Mouse (Mus musculus): ENCODE data around the gene Acvrl1. TPM values are rescaled to one million over a fixed set of nuclear protein-coding genes. Genes with fewer than 3 reads are reported as not detected.

Acvrl1 gene
- 77.8 and 83.1 TPM in 2 replicates for polyA plus RNA-seq (2012; rRNA removed; ENCODE audit: low replicate concordance)

GRCm38 (mm10) chr15:101128181-101129089 lies at the start of gene Acvrl1:
Acvrl1 (plus strand) TSS chr15:101128522.

DNA sequence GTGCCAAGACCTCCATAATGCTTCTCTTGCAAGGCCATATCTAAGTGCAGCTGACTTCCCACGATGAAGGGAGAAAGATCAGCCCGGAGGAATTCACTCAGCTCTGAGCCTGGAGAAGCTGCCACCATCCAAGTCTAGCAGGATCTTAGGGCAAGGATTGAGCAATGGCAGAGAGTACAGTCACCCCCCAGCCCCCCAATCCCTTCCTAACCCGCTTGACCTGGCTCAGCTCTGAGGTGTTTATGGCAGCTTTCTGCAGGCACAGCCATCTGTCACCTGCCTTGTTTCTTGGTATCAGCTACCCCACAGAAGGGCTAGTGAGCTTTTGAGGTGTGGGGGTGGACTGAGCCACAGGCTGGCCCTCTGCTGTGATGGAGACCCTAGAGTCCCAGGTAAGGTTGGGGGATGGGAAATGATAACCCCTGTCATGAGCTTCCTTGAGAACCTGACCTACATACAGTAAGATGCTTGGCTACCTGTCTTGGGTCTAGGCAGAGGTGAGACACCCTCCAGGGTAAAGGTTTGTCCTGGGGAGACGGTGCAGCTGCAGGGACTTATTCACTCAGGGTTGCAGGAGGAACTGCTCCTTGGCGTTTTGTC lies 12.7 kb upstream of the Acvrl1 start, which contains the start of gene Ankrd33:
TSS of gene Ankrd33 (plus strand) at position 245 of the 600 bp plus-strand sequence.

GRCm38 (mm10) chr15:101173421-101174211 lies 45.3 kb downstream of the Acvrl1 start, which contains the start of gene Acvr1b:
Acvr1b (plus strand) TSS chr15:101174067.

Other genes starting within 250 kb of the Acvrl1 start
- gene Gm47841, start 81.1 kb upstream of the Acvrl1 start, polyA plus RNA-seq (2012; rRNA removed; ENCODE audit: low replicate concordance), result 0.50 TPM in 1 of 2 replicates, not detected in the other
- 5.9 and 10.9 TPM in 2 replicates for gene Fignl2, start 50.0 kb upstream of the Acvrl1 start, polyA plus RNA-seq (2012; rRNA removed; ENCODE audit: low replicate concordance)
- gene Ankrd33, start 12.8 kb upstream of the Acvrl1 start, polyA plus RNA-seq (2012; rRNA removed; ENCODE audit: low replicate concordance), result not detected in 2 replicates
- 21.5 and 26.6 TPM in 2 replicates for gene Acvr1b, start 45.5 kb downstream of the Acvrl1 start, polyA plus RNA-seq (2012; rRNA removed; ENCODE audit: low replicate concordance)
- 12.0 and 25.9 TPM in 2 replicates for gene Grasp, start 95.7 kb downstream of the Acvrl1 start, polyA plus RNA-seq (2012; rRNA removed; ENCODE audit: low replicate concordance)
- gene Nr4a1, start 125.7 kb downstream of the Acvrl1 start, polyA plus RNA-seq (2012; rRNA removed; ENCODE audit: low replicate concordance), result 7.7 and 12.7 TPM in 2 replicates
- 35.4 and 37.5 TPM in 2 replicates for gene Atg101, start 155.8 kb downstream of the Acvrl1 start, polyA plus RNA-seq (2012; rRNA removed; ENCODE audit: low replicate concordance)
- 3.4 and 39.0 TPM in 2 replicates for gene 6030408B16Rik, start 164.7 kb downstream of the Acvrl1 start, polyA plus RNA-seq (2012; rRNA removed; ENCODE audit: low replicate concordance)
- 5.4 and 9.7 TPM in 2 replicates for gene Krt80, start 241.6 kb downstream of the Acvrl1 start, polyA plus RNA-seq (2012; rRNA removed; ENCODE audit: low replicate concordance)

Data from subcutaneous adipose tissue, adult 2 months (tissue).